Mouse (Mus musculus): ENCODE results near the gene Ccr6. TPM values are rescaled to one million over a fixed set of nuclear protein-coding genes. Genes with fewer than 3 reads are reported as not detected.

Gene Ccr6
- polyA plus RNA-seq, 1 experiment from 2014 or later, result 1.1 TPM

DNA sequence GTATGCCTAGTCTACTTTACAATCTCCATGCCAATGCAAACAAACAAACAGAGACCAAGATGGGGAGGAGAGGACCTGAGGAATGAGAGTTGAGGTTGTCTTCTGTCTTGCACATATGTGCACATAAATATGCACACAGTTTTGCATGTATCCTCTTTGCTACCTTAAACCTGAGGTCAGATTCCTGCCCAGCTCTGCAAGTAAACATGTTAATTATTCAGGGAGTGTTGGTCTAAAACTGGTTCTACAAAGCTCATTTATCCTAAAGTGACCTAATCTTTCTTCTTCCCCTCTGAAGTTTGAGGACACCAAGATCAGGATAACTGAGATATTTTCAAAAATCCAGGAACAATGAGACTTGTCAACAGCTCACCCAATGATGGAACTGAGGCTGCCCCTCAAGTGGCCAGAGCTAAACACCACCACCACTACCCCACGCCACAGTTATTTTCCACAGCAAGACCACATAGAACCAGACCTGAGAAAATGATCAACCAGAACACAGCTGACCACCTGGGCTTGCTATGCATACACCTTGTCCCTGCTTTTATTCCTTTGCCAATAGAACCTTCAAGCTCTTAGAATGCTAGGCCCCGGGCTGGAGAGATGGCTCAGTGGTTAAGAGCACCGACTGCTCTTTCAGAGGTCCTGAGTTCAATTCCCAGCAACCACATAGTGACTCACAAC is 54.3 kb downstream of the Ccr6 start:
- H3K27ac ChIP-seq (ENCODE audit: low read depth), result no peak overlapping the region
- no peaks in the 10 kb centered on the region for H3K27me3 ChIP-seq (ENCODE audit: insufficient read depth, low read length)
- ATAC-seq (no peak), DNase-seq (no peak)
- 91% methylated on average over 3 of the region's 3 CpGs for WGBS (ENCODE audit: insufficient replicate concordance)
- no peaks in the 10 kb centered on the region for H3K9me3 ChIP-seq (ENCODE audit: low read length)
- peaks cover 13% of the 10 kb centered on the region for H3K4me1 ChIP-seq (ENCODE audit: insufficient read depth)
- H3K36me3 ChIP-seq (replicated peaks; ENCODE audit: insufficient read depth, low read length), result peaks cover 10% of the 10 kb centered on the region; the same call in 1 of the 2 replicates
- H3K9ac ChIP-seq (replicated peaks), result no peak overlapping the region
- H3K4me3 ChIP-seq (ENCODE audit: low read depth, low read length), result no peak overlapping the region
- TF ChIP-seq CTCF (IDR thresholded peaks at IDR 0.05; ENCODE audit: low read depth) (no peak), EP300 (IDR thresholded peaks at IDR 0.05; ENCODE audit: low read depth) (no peak)
- no peak overlapping the region for H3K4me2 ChIP-seq (ENCODE audit: low read depth, low read length)

DNA sequence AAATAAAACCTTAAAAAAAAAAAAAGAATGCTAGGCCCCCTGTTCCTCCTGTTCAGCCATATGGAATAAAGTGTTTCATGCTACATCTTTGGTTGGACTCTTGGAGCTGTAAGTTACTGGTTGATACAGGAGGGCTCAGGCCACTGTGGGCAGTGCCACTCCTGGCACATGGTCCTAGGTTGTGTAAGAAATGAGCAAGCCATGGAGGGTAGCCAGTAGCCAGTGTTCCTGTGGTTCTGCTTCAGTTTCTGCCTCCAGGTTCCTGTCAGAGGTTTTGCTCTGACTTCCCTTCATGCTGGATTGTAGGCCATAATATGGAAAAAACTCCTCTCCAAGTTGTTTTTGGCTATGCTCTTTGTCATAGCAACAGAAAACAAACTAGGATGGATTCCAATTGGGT is 54.9 kb downstream of the Ccr6 start:
- H3K9me3 ChIP-seq (ENCODE audit: low read length), result no peaks in the 10 kb centered on the region
- no peak overlapping the region for H3K27ac ChIP-seq (ENCODE audit: low read depth)
- H3K4me1 ChIP-seq (ENCODE audit: insufficient read depth), result peaks cover 10% of the 10 kb centered on the region; the same call in 1 of the 2 replicates
- H3K9ac ChIP-seq (replicated peaks), result no peak overlapping the region
- no peak for DNase-seq
- no peak overlapping the region for H3K4me3 ChIP-seq (ENCODE audit: low read depth, low read length)
- no peak overlapping the region for H3K4me2 ChIP-seq (ENCODE audit: low read depth, low read length)
- no peaks in the 10 kb centered on the region for H3K27me3 ChIP-seq (ENCODE audit: insufficient read depth, low read length)
- H3K36me3 ChIP-seq (replicated peaks; ENCODE audit: insufficient read depth, low read length), result peaks cover 14% of the 10 kb centered on the region; the same call in 1 of the 2 replicates
- TF ChIP-seq EP300 (IDR thresholded peaks at IDR 0.05; ENCODE audit: low read depth), result no peak
- TF ChIP-seq CTCF (IDR thresholded peaks at IDR 0.05; ENCODE audit: low read depth), result no peak
- ATAC-seq, result peak; percentile 48

GRCm38 (mm10) chr17:8295825-8296224 is 60.0 kb downstream of the Ccr6 start:
- Histone ChIP-seq H3K4me1 (ENCODE audit: insufficient read depth) (peaks cover 12% of the 10 kb centered on the region), H3K4me3 (ENCODE audit: low read depth, low read length) (no peak overlapping the region), H3K27me3 (ENCODE audit: insufficient read depth, low read length) (no peaks in the 10 kb centered on the region), H3K36me3 (replicated peaks; ENCODE audit: insufficient read depth, low read length) (peaks cover 27% of the 10 kb centered on the region), H3K9me3 (ENCODE audit: low read length) (no peaks in the 10 kb centered on the region), H3K4me2 (ENCODE audit: low read depth, low read length) (no peak overlapping the region), H3K9ac (replicated peaks) (no peak overlapping the region), H3K27ac (ENCODE audit: low read depth) (no peak overlapping the region)
- peak; percentile 32; the same call in 1 of the 2 replicates for TF ChIP-seq CTCF (IDR thresholded peaks at IDR 0.05; ENCODE audit: low read depth)
- TF ChIP-seq EP300 (IDR thresholded peaks at IDR 0.05; ENCODE audit: low read depth), result no peak
- ATAC-seq (no peak), DNase-seq (no peak)

- H3K4me1 ChIP-seq (ENCODE audit: insufficient read depth), result peaks cover 12% of the 10 kb centered on the region
- TF ChIP-seq CTCF (IDR thresholded peaks at IDR 0.05; ENCODE audit: low read depth) (no peak), EP300 (IDR thresholded peaks at IDR 0.05; ENCODE audit: low read depth) (no peak)
- no peak overlapping the region for H3K4me2 ChIP-seq (ENCODE audit: low read depth, low read length)
- 63% methylated on average over 9 of the region's 9 CpGs for WGBS (ENCODE audit: insufficient replicate concordance)
- H3K9ac ChIP-seq (replicated peaks), result no peak overlapping the region
- no peaks in the 10 kb centered on the region for H3K27me3 ChIP-seq (ENCODE audit: insufficient read depth, low read length)
- H3K4me3 ChIP-seq (ENCODE audit: low read depth, low read length), result no peak overlapping the region
- ATAC-seq (no peak), DNase-seq (no peak)
- peaks cover 27% of the 10 kb centered on the region for H3K36me3 ChIP-seq (replicated peaks; ENCODE audit: insufficient read depth, low read length)
- H3K27ac ChIP-seq (ENCODE audit: low read depth), result no peak overlapping the region
- H3K9me3 ChIP-seq (ENCODE audit: low read length), result no peaks in the 10 kb centered on the region
Observed at GRCm38 (mm10) chr17:8296313-8296844, 60.5 kb downstream of the Ccr6 start.

DNA sequence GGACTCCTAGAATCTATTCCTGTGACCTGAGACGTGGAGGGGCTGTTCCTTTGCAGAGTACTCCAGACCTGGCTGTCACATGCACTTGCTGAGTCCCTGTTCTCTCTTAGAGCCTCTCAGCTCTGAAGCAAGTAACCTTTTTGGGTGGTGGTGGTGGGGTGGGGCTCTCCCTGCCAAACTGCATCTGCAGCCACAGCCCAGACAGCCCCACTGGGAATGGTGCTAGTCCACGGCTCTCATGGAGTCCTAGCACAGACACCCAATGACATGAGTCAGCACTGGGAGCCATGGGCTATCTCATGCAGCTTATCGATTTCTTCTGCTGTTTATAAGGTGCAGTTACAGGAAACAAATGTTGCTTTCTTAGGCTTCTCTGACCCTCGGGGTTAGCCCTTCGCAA is 61.9 kb downstream of the Ccr6 start:
- Histone ChIP-seq H3K27me3 (ENCODE audit: insufficient read depth, low read length) (no peaks in the 10 kb centered on the region), H3K9ac (replicated peaks) (no peak overlapping the region), H3K9me3 (ENCODE audit: low read length) (no peaks in the 10 kb centered on the region), H3K4me3 (ENCODE audit: low read depth, low read length) (no peak overlapping the region), H3K4me1 (ENCODE audit: insufficient read depth) (peaks cover 12% of the 10 kb centered on the region), H3K4me2 (ENCODE audit: low read depth, low read length) (no peak overlapping the region), H3K27ac (ENCODE audit: low read depth) (no peak overlapping the region), H3K36me3 (replicated peaks; ENCODE audit: insufficient read depth, low read length) (peaks cover 25% of the 10 kb centered on the region)
- 76% methylated on average over 5 of the region's 5 CpGs for WGBS (ENCODE audit: insufficient replicate concordance)
- TF ChIP-seq CTCF (IDR thresholded peaks at IDR 0.05; ENCODE audit: low read depth) (no peak), EP300 (IDR thresholded peaks at IDR 0.05; ENCODE audit: low read depth) (no peak)
- DNase-seq (no peak), ATAC-seq (no peak)

GRCm38 (mm10) chr17:8298281-8298680 is 62.4 kb downstream of the Ccr6 start:
- peaks cover 23% of the 10 kb centered on the region for H3K36me3 ChIP-seq (replicated peaks; ENCODE audit: insufficient read depth, low read length)
- no peak for TF ChIP-seq CTCF (IDR thresholded peaks at IDR 0.05; ENCODE audit: low read depth)
- no peak for TF ChIP-seq EP300 (IDR thresholded peaks at IDR 0.05; ENCODE audit: low read depth)
- no peaks in the 10 kb centered on the region for H3K9me3 ChIP-seq (ENCODE audit: low read length)
- DNase-seq (no peak), ATAC-seq (no peak)
- peak overlapping the region; percentile 75; the same call in 1 of the 2 replicates for H3K27ac ChIP-seq (ENCODE audit: low read depth)
- H3K4me1 ChIP-seq (ENCODE audit: insufficient read depth), result peaks cover 12% of the 10 kb centered on the region
- no peaks in the 10 kb centered on the region for H3K27me3 ChIP-seq (ENCODE audit: insufficient read depth, low read length)
- 81% methylated on average over 2 of the region's 2 CpGs for WGBS (ENCODE audit: insufficient replicate concordance)
- no peak overlapping the region for H3K9ac ChIP-seq (replicated peaks)
- H3K4me2 ChIP-seq (ENCODE audit: low read depth, low read length), result no peak overlapping the region
- H3K4me3 ChIP-seq (ENCODE audit: low read depth, low read length), result no peak overlapping the region
